Mouse (Mus musculus): ENCODE results near the gene Pdcd2l. TPM values are rescaled to one million over a fixed set of nuclear protein-coding genes. Genes with fewer than 3 reads are reported as not detected.
"Not testable (repeated sequence)": the region's sequence is repeated elsewhere in the genome, so short reads cannot be mapped to it uniquely, and the experiment has no call there.

Pdcd2l gene
- polyA plus RNA-seq, 1 experiment from 2014 or later: 83.8 TPM

- Histone ChIP-seq H3K4me1 (replicated peaks) (no peaks in the 10 kb centered on the region), H3K36me3 (peaks cover 100% of the 10 kb centered on the region), H3K9ac (no peak overlapping the region), H3K9me3 (no peaks in the 10 kb centered on the region), H3K27ac (replicated peaks) (no peak overlapping the region), H3K4me3 (no peak overlapping the region), H3K4me2 (no peak overlapping the region), H3K27me3 (no peaks in the 10 kb centered on the region)
- 93% methylated on average over 6 of the region's 6 CpGs for WGBS
- ATAC-seq (ENCODE audit: low read depth): no peak
Measured at GRCm38 (mm10) chr7:34206331-34206730, 9.9 kb upstream of the Pdcd2l start.

DNA sequence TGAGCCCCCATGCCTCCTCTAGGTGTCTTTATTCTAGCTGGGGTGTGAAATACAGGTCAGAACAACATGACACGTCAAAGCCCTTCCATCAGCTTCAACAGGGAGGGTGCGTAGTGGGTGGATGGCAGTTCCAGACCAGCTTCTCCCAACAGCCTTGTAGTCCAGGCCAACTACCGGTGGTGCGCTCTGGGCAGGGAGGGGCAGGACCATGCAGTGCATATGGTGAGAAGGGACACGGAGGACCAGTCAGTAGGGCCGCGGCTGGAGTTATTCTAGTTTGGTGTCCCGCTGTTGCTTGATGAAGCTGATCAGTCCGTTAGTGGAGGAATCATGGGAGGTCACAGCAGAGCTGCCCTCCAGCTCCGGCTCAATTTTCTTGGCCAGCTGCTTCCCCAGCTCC is 5.7 kb upstream of the Pdcd2l start:
- not testable (repeated sequence) for ATAC-seq (ENCODE audit: low read depth); H3K9ac ChIP-seq; H3K27ac ChIP-seq (replicated peaks); H3K4me1 ChIP-seq (replicated peaks); H3K9me3 ChIP-seq; H3K4me2 ChIP-seq; H3K27me3 ChIP-seq; H3K4me3 ChIP-seq
- peaks cover 69% of the 10 kb centered on the region for H3K36me3 ChIP-seq
- 86% methylated on average over 10 of the region's 10 CpGs for WGBS

DNA sequence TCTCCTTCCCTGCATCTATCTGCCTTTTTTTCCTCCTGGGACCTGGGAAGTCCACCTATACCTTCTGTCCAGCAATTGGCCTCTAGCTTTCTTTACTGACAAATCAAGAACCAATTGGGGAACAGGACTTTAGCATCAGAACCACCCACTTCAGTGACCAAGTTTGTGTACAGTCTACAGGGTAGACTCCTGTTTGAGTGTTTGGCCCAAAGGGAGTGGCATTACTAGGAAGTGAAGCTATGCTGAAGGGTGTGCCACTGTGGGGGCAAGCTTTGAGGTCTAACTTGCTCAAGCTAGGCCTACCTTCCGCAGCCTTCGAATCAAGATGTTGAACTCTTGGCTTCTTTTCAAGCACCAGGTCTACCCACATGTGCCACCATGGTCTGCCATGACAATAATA is 4.4 kb upstream of the Pdcd2l start:
- peaks cover 56% of the 10 kb centered on the region for H3K36me3 ChIP-seq
- WGBS: 91% methylated on average over 2 of the region's 2 CpGs
- ATAC-seq (ENCODE audit: low read depth): no peak

DNA sequence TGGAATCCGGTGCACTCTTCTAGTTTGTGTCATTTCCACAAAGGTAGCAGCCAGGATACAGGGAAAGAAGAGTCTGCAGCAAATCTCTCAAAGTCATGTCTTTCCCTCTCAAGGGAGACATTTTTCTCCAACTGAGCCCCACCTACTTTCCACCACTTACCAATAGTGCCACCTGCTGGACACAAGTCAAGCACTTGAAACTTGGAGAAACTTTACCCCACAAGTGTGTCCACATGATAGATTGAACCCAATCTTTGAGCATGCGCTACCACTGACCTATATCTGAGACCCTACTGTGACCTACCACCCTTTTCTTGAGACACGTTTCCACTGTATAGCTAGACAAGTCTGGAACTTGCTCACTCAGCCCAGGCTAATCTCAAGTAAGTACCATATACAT is 1.9 kb upstream of the Pdcd2l start:
- Histone ChIP-seq H3K4me3 (no peak overlapping the region), H3K27me3 (no peaks in the 10 kb centered on the region), H3K27ac (replicated peaks) (no peak overlapping the region), H3K36me3 (peaks cover 38% of the 10 kb centered on the region), H3K9ac (no peak overlapping the region), H3K4me1 (replicated peaks) (peaks cover 10% of the 10 kb centered on the region), H3K9me3 (no peaks in the 10 kb centered on the region), H3K4me2 (no peak overlapping the region)
- WGBS: 44% methylated on average over 3 of the region's 3 CpGs
- ATAC-seq (ENCODE audit: low read depth): no peak

More for the DNA sequence above, 4.4 kb upstream of the Pdcd2l start:
- Histone ChIP-seq H3K4me3 (no peak overlapping the region), H3K4me1 (replicated peaks) (peaks cover 2% of the 10 kb centered on the region), H3K9ac (no peak overlapping the region), H3K9me3 (no peaks in the 10 kb centered on the region), H3K4me2 (no peak overlapping the region), H3K27me3 (no peaks in the 10 kb centered on the region), H3K27ac (replicated peaks) (no peak overlapping the region)

- Histone ChIP-seq H3K9me3 (no peaks in the 10 kb centered on the region), H3K27ac (replicated peaks) (no peak overlapping the region), H3K27me3 (no peaks in the 10 kb centered on the region), H3K9ac (peak overlapping the region; percentile 90), H3K4me2 (peak overlapping the region; percentile 78), H3K36me3 (peaks cover 27% of the 10 kb centered on the region), H3K4me3 (peak overlapping the region; percentile 91), H3K4me1 (replicated peaks) (peaks cover 10% of the 10 kb centered on the region)
- no peak for ATAC-seq (ENCODE audit: low read depth)
- WGBS: 52% methylated on average over 3 of the region's 3 CpGs
Measured at GRCm38 (mm10) chr7:34195632-34196031, 829 bp downstream of the Pdcd2l start.

DNA sequence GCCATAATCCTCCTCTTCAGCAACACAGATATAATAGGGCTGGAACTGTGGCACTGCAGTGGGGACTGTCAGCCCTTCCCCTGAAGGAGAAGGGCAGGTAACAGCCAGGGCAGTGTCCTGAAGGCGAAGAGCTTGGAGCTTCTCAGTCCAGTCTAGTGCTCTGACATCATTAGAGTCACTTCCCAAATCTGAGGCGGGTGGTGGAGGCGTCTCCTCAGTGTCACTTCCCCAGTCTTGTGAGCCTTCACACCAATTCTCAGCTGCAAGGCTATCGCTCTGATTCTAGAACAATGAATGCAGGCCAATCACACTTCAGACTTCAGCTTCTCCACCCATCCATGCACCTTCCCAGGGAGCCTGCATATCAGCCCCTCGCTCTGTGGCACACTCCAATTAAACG is 3.6 kb downstream of the Pdcd2l start:
- no peaks in the 10 kb centered on the region for H3K9me3 ChIP-seq
- no peaks in the 10 kb centered on the region for H3K27me3 ChIP-seq
- 90% methylated on average over 6 of the region's 6 CpGs for WGBS

DNA sequence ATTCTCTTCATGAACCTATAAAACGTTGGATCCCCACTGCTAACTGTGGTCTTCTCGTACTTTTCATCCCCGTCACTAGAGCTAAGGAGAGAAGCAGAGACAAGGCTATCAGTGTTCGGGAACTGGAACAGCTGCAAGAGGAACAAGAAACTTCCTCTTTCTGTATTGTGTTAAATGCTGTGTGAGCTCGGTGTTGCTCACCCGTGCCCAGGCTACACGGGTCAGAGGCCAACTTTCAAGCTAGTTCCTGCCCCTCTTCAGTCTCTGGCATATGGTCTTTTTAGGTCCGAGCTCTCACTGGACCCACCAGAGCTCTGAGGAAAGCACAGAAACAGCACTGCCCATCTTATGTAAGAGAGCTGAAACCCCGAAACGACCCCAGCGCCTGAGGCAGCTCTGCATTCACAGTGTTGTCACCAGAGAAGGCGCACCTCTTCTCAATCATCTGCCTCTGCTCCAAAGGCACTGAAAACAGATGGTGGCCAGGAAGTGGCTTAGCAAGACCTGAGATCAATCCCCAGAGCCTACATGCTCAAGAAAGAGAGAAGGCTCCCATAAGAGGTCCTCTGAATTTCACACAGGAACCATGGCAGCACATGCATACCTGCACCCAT is 7.0 kb downstream of the Pdcd2l start:
- no peaks in the 10 kb centered on the region for H3K4me1 ChIP-seq (replicated peaks)
- peaks cover 75% of the 10 kb centered on the region for H3K36me3 ChIP-seq
- ATAC-seq (ENCODE audit: low read depth): no peak
- no peaks in the 10 kb centered on the region for H3K9me3 ChIP-seq
- 87% methylated on average over 12 of the region's 12 CpGs for WGBS
- H3K4me3 ChIP-seq: no peak overlapping the region
- no peak overlapping the region for H3K9ac ChIP-seq
- H3K4me2 ChIP-seq: no peak overlapping the region
- no peaks in the 10 kb centered on the region for H3K27me3 ChIP-seq
- H3K27ac ChIP-seq (replicated peaks): no peak overlapping the region

More for the DNA sequence above, 3.6 kb downstream of the Pdcd2l start:
- H3K9ac ChIP-seq: no peak overlapping the region
- H3K4me2 ChIP-seq: no peak overlapping the region
- peaks cover 45% of the 10 kb centered on the region for H3K36me3 ChIP-seq
- H3K4me3 ChIP-seq: no peak overlapping the region
- H3K27ac ChIP-seq (replicated peaks): no peak overlapping the region
- peaks cover 10% of the 10 kb centered on the region for H3K4me1 ChIP-seq (replicated peaks)
- no peak for ATAC-seq (ENCODE audit: low read depth)

- H3K27ac ChIP-seq (replicated peaks): no peak overlapping the region
- H3K36me3 ChIP-seq: peaks cover 55% of the 10 kb centered on the region
- H3K27me3 ChIP-seq: no peaks in the 10 kb centered on the region
Measured at GRCm38 (mm10) chr7:34183794-34184193, 12.7 kb downstream of the Pdcd2l start.

DNA sequence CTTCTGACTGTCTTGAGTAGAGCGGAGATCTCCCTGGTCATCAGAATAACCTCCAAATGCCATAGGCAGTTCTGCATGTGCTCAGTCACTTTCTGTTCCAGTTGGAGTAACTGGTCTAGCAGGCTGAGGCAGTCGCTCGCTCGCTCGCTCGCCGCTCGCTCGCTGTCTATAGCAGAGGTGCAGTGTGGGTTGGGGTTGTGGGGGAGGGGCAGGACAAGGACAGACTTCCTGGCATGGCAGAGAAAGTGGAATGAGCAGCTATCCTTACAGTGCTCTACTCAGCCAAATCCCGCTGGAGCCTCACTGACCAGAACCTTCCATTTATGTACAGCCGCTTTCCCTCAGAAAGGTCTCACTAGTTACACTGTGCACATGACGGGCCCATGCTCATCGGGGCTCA is 13.1 kb downstream of the Pdcd2l start:
- no peak overlapping the region for H3K4me3 ChIP-seq
- WGBS: 93% methylated on average over 13 of the region's 13 CpGs
- H3K27ac ChIP-seq (replicated peaks): no peak overlapping the region
- H3K9ac ChIP-seq: no peak overlapping the region
- H3K9me3 ChIP-seq: no peaks in the 10 kb centered on the region
- H3K36me3 ChIP-seq: peaks cover 50% of the 10 kb centered on the region
- no peaks in the 10 kb centered on the region for H3K27me3 ChIP-seq
- ATAC-seq (ENCODE audit: low read depth): no peak
- H3K4me2 ChIP-seq: no peak overlapping the region
- no peaks in the 10 kb centered on the region for H3K4me1 ChIP-seq (replicated peaks)

More at GRCm38 (mm10) chr7:34183794-34184193, 12.7 kb downstream of the Pdcd2l start:
- no peak for ATAC-seq (ENCODE audit: low read depth)
- no peaks in the 10 kb centered on the region for H3K9me3 ChIP-seq
- no peaks in the 10 kb centered on the region for H3K4me1 ChIP-seq (replicated peaks)
- no peak overlapping the region for H3K4me2 ChIP-seq
- H3K9ac ChIP-seq: no peak overlapping the region
- WGBS: 92% methylated on average over 3 of the region's 3 CpGs
- no peak overlapping the region for H3K4me3 ChIP-seq

GRCm38 (mm10) chr7:34176241-34176640 is 20.2 kb downstream of the Pdcd2l start:
- H3K4me1 ChIP-seq (replicated peaks); H3K4me2 ChIP-seq; H3K9me3 ChIP-seq; H3K4me3 ChIP-seq; ATAC-seq (ENCODE audit: low read depth); H3K9ac ChIP-seq; H3K27me3 ChIP-seq; H3K36me3 ChIP-seq; H3K27ac ChIP-seq (replicated peaks): not testable (repeated sequence)
- WGBS: 68% methylated on average over 6 of the region's 6 CpGs

- Histone ChIP-seq H3K9me3 (no peaks in the 10 kb centered on the region), H3K4me2 (no peak overlapping the region), H3K4me3 (no peak overlapping the region), H3K27ac (replicated peaks) (no peak overlapping the region), H3K36me3 (no peaks in the 10 kb centered on the region), H3K4me1 (replicated peaks) (peaks cover 9% of the 10 kb centered on the region), H3K27me3 (no peaks in the 10 kb centered on the region), H3K9ac (no peak overlapping the region)
- ATAC-seq (ENCODE audit: low read depth): no peak
- whole genome bisulfite sequencing: 65% methylated on average over 1 of the region's 1 CpGs
Measured at GRCm38 (mm10) chr7:34172251-34172650, 24.2 kb downstream of the Pdcd2l start.

DNA sequence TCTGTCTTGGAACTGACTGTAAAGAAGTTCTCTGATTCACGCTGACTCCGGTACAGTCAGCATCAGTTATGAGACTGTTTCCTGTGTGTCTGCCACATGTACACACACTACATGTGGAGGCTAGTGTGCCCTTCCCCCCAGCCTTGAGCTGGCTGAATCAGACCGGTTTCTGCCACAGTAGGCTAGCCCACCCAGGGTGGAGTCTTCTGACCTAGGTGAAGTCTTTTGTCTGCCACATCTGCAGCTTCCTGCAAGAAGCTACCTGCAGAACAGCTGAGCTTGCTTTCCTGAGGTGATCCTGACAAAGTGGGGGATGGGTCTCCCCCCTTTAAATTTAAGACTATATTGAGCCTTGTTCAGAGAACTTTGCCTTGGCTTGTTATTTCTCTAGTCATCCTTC is 27.0 kb downstream of the Pdcd2l start, which contains the start of gene Uba2:
TSS of gene Uba2 (minus strand) at position 146 of the 400 bp plus-strand sequence.
- 82% methylated on average over 3 of the region's 3 CpGs for WGBS

More for the DNA sequence above, 27.0 kb downstream of the Pdcd2l start, which contains the start of gene Uba2:
- Histone ChIP-seq H3K4me2 (peak within 1 kb of the TSS; percentile 94), H3K27me3 (no peaks in the 10 kb centered on the region), H3K9me3 (no peaks in the 10 kb centered on the region), H3K27ac (replicated peaks) (peak within 1 kb of the TSS; percentile 93), H3K9ac (peak within 1 kb of the TSS; percentile 96), H3K4me3 (peak within 1 kb of the TSS; percentile 90), H3K36me3 (peaks cover 9% of the 10 kb centered on the region), H3K4me1 (replicated peaks) (peaks cover 21% of the 10 kb centered on the region)
- no peak for ATAC-seq (ENCODE audit: low read depth)

Data from neural tube, embryonic 13.5 days (tissue).